Mouse (Mus musculus): ENCODE data around the gene Cyp46a1. TPM values are rescaled to one million over a fixed set of nuclear protein-coding genes. Genes with fewer than 3 reads are reported as not detected.

Gene Cyp46a1
- polyA plus RNA-seq, 1 experiment = 1.6 TPM

GRCm38 (mm10) chr12:108318499-108318898, 15.7 kb upstream of the Cyp46a1 start:
- no peak for TF ChIP-seq MYOD1 (IDR thresholded peaks at IDR 0.05; ENCODE audit: control insufficient read depth in 1 of 3, insufficient read length in 2 of 3, low read depth in 2 of 3)
- no peak for TF ChIP-seq TCF3 (IDR thresholded peaks at IDR 0.05; ENCODE audit: insufficient read length, low read depth)
- no peak for TF ChIP-seq E2F4 (IDR thresholded peaks at IDR 0.05; ENCODE audit: insufficient read depth)
- no peak for TF ChIP-seq TCF12 (IDR thresholded peaks at IDR 0.05; ENCODE audit: insufficient read depth, poor library complexity, severe bottlenecking)
- TF ChIP-seq POLR2AphosphoS2 (IDR thresholded peaks at IDR 0.05; ENCODE audit: insufficient read length, low read depth) = no peak
- no peak for TF ChIP-seq MYOG (IDR thresholded peaks at IDR 0.05; ENCODE audit: control insufficient read depth in 1 of 3, insufficient read depth in 1 of 3, insufficient read length in 2 of 3, low read depth in 2 of 3)
- no peak for TF ChIP-seq REST (IDR thresholded peaks at IDR 0.05; ENCODE audit: insufficient read depth, insufficient read length)
- no peak for TF ChIP-seq USF1 (IDR thresholded peaks at IDR 0.05; ENCODE audit: low read depth)
- Histone ChIP-seq H3K27me3 (ENCODE audit: control insufficient read depth, insufficient read depth, insufficient read length) (no peaks in the 10 kb centered on the region), H3ac (ENCODE audit: control insufficient read depth, insufficient read length) (no peak overlapping the region), H3K4me2 (ENCODE audit: low read depth) (no peak overlapping the region), H3K4me3 (no peak overlapping the region), H3K79me2 (ENCODE audit: control insufficient read depth, insufficient read depth) (no peaks in the 10 kb centered on the region), H3K36me3 (ENCODE audit: control insufficient read depth, insufficient read depth) (peaks cover under 1% of the 10 kb centered on the region)

- Histone ChIP-seq H3ac (ENCODE audit: control insufficient read depth, insufficient read length) (no peak overlapping the region), H3K36me3 (ENCODE audit: control insufficient read depth, insufficient read depth) (peaks cover 4% of the 10 kb centered on the region), H3K27me3 (ENCODE audit: control insufficient read depth, insufficient read depth, insufficient read length) (no peaks in the 10 kb centered on the region), H3K4me2 (ENCODE audit: low read depth) (no peak overlapping the region), H3K79me2 (ENCODE audit: control insufficient read depth, insufficient read depth) (no peaks in the 10 kb centered on the region), H3K4me3 (no peak overlapping the region)
- TF ChIP-seq MYOD1 (IDR thresholded peaks at IDR 0.05; ENCODE audit: control insufficient read depth in 1 of 3, insufficient read length in 2 of 3, low read depth in 2 of 3) = no peak
- TF ChIP-seq POLR2A (IDR thresholded peaks at IDR 0.05; ENCODE audit: insufficient read length, low read depth) = no peak
- TF ChIP-seq CEBPB (IDR thresholded peaks at IDR 0.05; ENCODE audit: insufficient read depth, poor library complexity, severe bottlenecking) = no peak
Measured at GRCm38 (mm10) chr12:108320096-108320495, 14.1 kb upstream of the Cyp46a1 start.

GRCm38 (mm10) chr12:108326401-108326800, 7.8 kb upstream of the Cyp46a1 start:
- Histone ChIP-seq H3K27me3 (ENCODE audit: control insufficient read depth, insufficient read depth, insufficient read length) (no peaks in the 10 kb centered on the region), H3K79me2 (ENCODE audit: control insufficient read depth, insufficient read depth) (no peaks in the 10 kb centered on the region), H3ac (ENCODE audit: control insufficient read depth, insufficient read length) (no peak overlapping the region), H3K4me2 (ENCODE audit: low read depth) (no peak overlapping the region), H3K4me3 (no peak overlapping the region), H3K36me3 (ENCODE audit: control insufficient read depth, insufficient read depth) (peaks cover 4% of the 10 kb centered on the region)
- TF ChIP-seq USF1 (IDR thresholded peaks at IDR 0.05; ENCODE audit: low read depth) (no peak), TCF3 (IDR thresholded peaks at IDR 0.05; ENCODE audit: insufficient read length, low read depth) (no peak), TCF12 (IDR thresholded peaks at IDR 0.05; ENCODE audit: insufficient read depth, poor library complexity, severe bottlenecking) (no peak), MYOD1 (IDR thresholded peaks at IDR 0.05; ENCODE audit: control insufficient read depth in 1 of 3, insufficient read length in 2 of 3, low read depth in 2 of 3) (no peak), POLR2A (IDR thresholded peaks at IDR 0.05; ENCODE audit: insufficient read length, low read depth) (no peak), REST (IDR thresholded peaks at IDR 0.05; ENCODE audit: insufficient read depth, insufficient read length) (no peak), SRF (IDR thresholded peaks at IDR 0.05; ENCODE audit: control insufficient read depth, insufficient read length, low read depth) (no peak), MYOG (IDR thresholded peaks at IDR 0.05; ENCODE audit: control insufficient read depth in 1 of 3, insufficient read depth in 1 of 3, insufficient read length in 2 of 3, low read depth in 2 of 3) (no peak), MAX (IDR thresholded peaks at IDR 0.05; ENCODE audit: low read depth) (no peak), POLR2AphosphoS2 (IDR thresholded peaks at IDR 0.05; ENCODE audit: insufficient read length, low read depth) (no peak), CEBPB (IDR thresholded peaks at IDR 0.05; ENCODE audit: insufficient read depth, poor library complexity, severe bottlenecking) (no peak), E2F4 (IDR thresholded peaks at IDR 0.05; ENCODE audit: insufficient read depth) (no peak)

GRCm38 (mm10) chr12:108327889-108328491, 6.2 kb upstream of the Cyp46a1 start:
- TF ChIP-seq MYOG (IDR thresholded peaks at IDR 0.05; ENCODE audit: control insufficient read depth in 1 of 3, insufficient read depth in 1 of 3, insufficient read length in 2 of 3, low read depth in 2 of 3) = no peak
- no peak for TF ChIP-seq MYOD1 (IDR thresholded peaks at IDR 0.05; ENCODE audit: control insufficient read depth in 1 of 3, insufficient read length in 2 of 3, low read depth in 2 of 3)
- no peak for TF ChIP-seq REST (IDR thresholded peaks at IDR 0.05; ENCODE audit: insufficient read depth, insufficient read length)
- no peak for TF ChIP-seq POLR2A (IDR thresholded peaks at IDR 0.05; ENCODE audit: insufficient read length, low read depth)
- no peak for TF ChIP-seq SRF (IDR thresholded peaks at IDR 0.05; ENCODE audit: control insufficient read depth, insufficient read length, low read depth)
- Histone ChIP-seq H3K4me2 (ENCODE audit: low read depth) (no peak overlapping the region), H3K4me3 (no peak overlapping the region), H3K36me3 (ENCODE audit: control insufficient read depth, insufficient read depth) (peaks cover 4% of the 10 kb centered on the region), H3K79me2 (ENCODE audit: control insufficient read depth, insufficient read depth) (no peaks in the 10 kb centered on the region), H3ac (ENCODE audit: control insufficient read depth, insufficient read length) (no peak overlapping the region), H3K27me3 (ENCODE audit: control insufficient read depth, insufficient read depth, insufficient read length) (no peaks in the 10 kb centered on the region)

- no peaks in the 10 kb centered on the region for H3K79me2 ChIP-seq (ENCODE audit: control insufficient read depth, insufficient read depth)
- TF ChIP-seq POLR2AphosphoS2 (IDR thresholded peaks at IDR 0.05; ENCODE audit: insufficient read length, low read depth) (no peak), POLR2A (IDR thresholded peaks at IDR 0.05; ENCODE audit: insufficient read length, low read depth) (no peak), SRF (IDR thresholded peaks at IDR 0.05; ENCODE audit: control insufficient read depth, insufficient read length, low read depth) (no peak), USF1 (IDR thresholded peaks at IDR 0.05; ENCODE audit: low read depth) (no peak), TCF3 (IDR thresholded peaks at IDR 0.05; ENCODE audit: insufficient read length, low read depth) (no peak), CEBPB (IDR thresholded peaks at IDR 0.05; ENCODE audit: insufficient read depth, poor library complexity, severe bottlenecking) (no peak), MYOG (IDR thresholded peaks at IDR 0.05; ENCODE audit: control insufficient read depth in 1 of 3, insufficient read depth in 1 of 3, insufficient read length in 2 of 3, low read depth in 2 of 3) (no peak), MYOD1 (IDR thresholded peaks at IDR 0.05; ENCODE audit: control insufficient read depth in 1 of 3, insufficient read length in 2 of 3, low read depth in 2 of 3) (no peak), REST (IDR thresholded peaks at IDR 0.05; ENCODE audit: insufficient read depth, insufficient read length) (no peak), E2F4 (IDR thresholded peaks at IDR 0.05; ENCODE audit: insufficient read depth) (no peak), TCF12 (IDR thresholded peaks at IDR 0.05; ENCODE audit: insufficient read depth, poor library complexity, severe bottlenecking) (no peak), MAX (IDR thresholded peaks at IDR 0.05; ENCODE audit: low read depth) (no peak)
Measured at GRCm38 (mm10) chr12:108333056-108333455, 1.1 kb upstream of the Cyp46a1 start.

More at GRCm38 (mm10) chr12:108333056-108333455, 1.1 kb upstream of the Cyp46a1 start:
- Histone ChIP-seq H3K4me3 (peak overlapping the region; percentile 21), H3K36me3 (ENCODE audit: control insufficient read depth, insufficient read depth) (no peaks in the 10 kb centered on the region), H3K4me2 (ENCODE audit: low read depth) (peak overlapping the region; percentile 99), H3ac (ENCODE audit: control insufficient read depth, insufficient read length) (no peak overlapping the region), H3K27me3 (ENCODE audit: control insufficient read depth, insufficient read depth, insufficient read length) (no peaks in the 10 kb centered on the region)

All from myocyte (in vitro differentiated cells).